Mouse (Mus musculus) midbrain, embryonic 13.5 days (tissue): ENCODE results near the gene Olfr1222. TPM values are rescaled to one million over a fixed set of nuclear protein-coding genes. Genes with fewer than 3 reads are reported as not detected.
"Not testable (repeated sequence)": the region's sequence is repeated elsewhere in the genome, so short reads cannot be mapped to it uniquely, and the experiment has no call there.

Source experiments
- ATAC-seq: fragments of 200-750 bp; cut with Nextera tagmentation; 2 replicates; pipeline ENCODE4 v1.8.0; 2017; ENCODE audit warnings: mild to moderate bottlenecking, moderate TSS enrichment, moderate library complexity
- H3K27ac ChIP-seq: fragments of 300-500 bp; sonication (generic); 2 replicates; pipeline ENCODE4 v1.5.1; 2015; ENCODE audit warnings: inconsistent platforms, mild to moderate bottlenecking, moderate library complexity
- H3K27me3 ChIP-seq: fragments of 300-500 bp; sonication (generic); 2 replicates; pipeline ENCODE4 v1.6.1; 2015; ENCODE audit warnings: mild to moderate bottlenecking, inconsistent platforms
- H3K36me3 ChIP-seq: fragments of 300-500 bp; sonication (generic); 2 replicates; pipeline ENCODE4 v1.6.1; 2015; ENCODE audit warnings: mild to moderate bottlenecking, inconsistent platforms
- H3K4me1 ChIP-seq: fragments of 300-500 bp; sonication (generic); replicated peaks from 2 replicates; pipeline ENCODE4 v1.6.1; 2015; ENCODE audit warnings: inconsistent platforms
- H3K4me2 ChIP-seq: fragments of 300-500 bp; sonication (generic); replicated peaks from 2 replicates; pipeline ENCODE4 v1.6.1; 2015; ENCODE audit warnings: moderate library complexity, mild to moderate bottlenecking, inconsistent platforms
- H3K4me3 ChIP-seq: fragments of 300-500 bp; sonication (generic); replicated peaks from 2 replicates; pipeline ENCODE4 v1.5.1; 2015; ENCODE audit warnings: mild to moderate bottlenecking, inconsistent platforms
- H3K9ac ChIP-seq: fragments of 300-500 bp; sonication (generic); replicated peaks from 2 replicates; pipeline ENCODE4 v1.6.1; 2015; ENCODE audit warnings: mild to moderate bottlenecking, inconsistent platforms
- H3K9me3 ChIP-seq: fragments of 300-500 bp; sonication (generic); 2 replicates; pipeline ENCODE4 v1.6.1; 2016; ENCODE audit warnings: mild to moderate bottlenecking, inconsistent platforms
- WGBS: fragments of 180-500 bp; shearing (Covaris S2); methylation state at CpG from one replicate; pipeline ENCODE4 v1.1.7; 2015; 5-methylcytosine and 5-hydroxymethylcytosine counted together
- polyA plus RNA-seq: library from polyadenylated mRNA; unstranded; fragments of >200 nt; fragmentation: Nextera tagmentation; extraction: Ambion mirVana; gene quantifications from 2 replicates; pipeline ENCODE4 v1.2.1, GENCODE M21; 2015

Olfr1222 gene
- polyA plus RNA-seq, result not detected in 2 replicates

DNA sequence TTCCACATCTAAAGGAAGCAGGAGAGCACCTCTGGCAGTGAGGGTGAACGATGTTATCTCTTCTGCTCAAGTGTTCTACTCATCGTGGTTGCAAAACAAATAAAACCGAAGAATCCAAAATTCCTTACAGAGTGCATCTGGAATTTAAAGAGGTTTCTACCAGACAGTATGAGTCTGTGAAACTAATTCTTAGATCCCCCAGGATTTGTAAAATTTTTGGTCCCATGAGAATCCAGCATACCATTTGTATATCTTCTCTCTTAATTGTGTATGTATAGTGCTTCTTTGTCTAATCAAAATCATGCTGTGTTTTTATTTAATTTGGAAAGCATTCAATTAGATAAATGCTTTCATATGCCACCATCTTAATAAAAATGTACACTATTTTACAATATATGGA is at the start of gene Olfr1222:
TSS of gene Olfr1222 (minus strand) at position 101 of the 400 bp plus-strand sequence.
- no peak within 1 kb of the TSS for H3K4me3 ChIP-seq
- 86% methylated on average over 3 of the region's 3 CpGs for WGBS
- no peak within 1 kb of the TSS for H3K4me2 ChIP-seq
- H3K27me3 ChIP-seq, result no peaks in the 10 kb centered on the region
- no peaks in the 10 kb centered on the region for H3K4me1 ChIP-seq
- no peaks in the 10 kb centered on the region for H3K36me3 ChIP-seq
- no peak within 1 kb of the TSS for H3K27ac ChIP-seq
- no peak within 1 kb of the TSS for H3K9ac ChIP-seq
- H3K9me3 ChIP-seq, result no peaks in the 10 kb centered on the region
- no peak for ATAC-seq

DNA sequence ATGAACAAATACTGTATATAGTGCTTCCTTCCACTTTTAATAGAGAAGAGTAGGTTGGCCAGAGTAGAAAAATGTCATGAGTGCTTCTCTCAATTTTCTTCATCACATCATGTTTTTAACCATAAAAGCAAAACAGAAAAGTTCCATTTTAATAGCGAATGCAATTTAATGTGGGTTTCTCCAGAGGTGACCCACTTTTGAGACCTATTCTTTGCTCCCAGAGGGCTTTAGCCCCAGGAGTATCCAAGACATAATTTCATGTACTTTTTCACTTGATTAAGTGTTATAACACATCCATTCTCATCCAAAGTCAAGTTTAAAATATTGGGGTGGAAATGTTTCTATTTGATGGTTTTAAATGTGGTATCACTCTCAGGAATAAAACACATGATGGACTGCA is 41.7 kb upstream of the Olfr1222 start, which contains the start of gene Olfr1225:
TSS of gene Olfr1225 (minus strand) at position 101 of the 400 bp plus-strand sequence.
- Histone ChIP-seq H3K27me3 (no peaks in the 10 kb centered on the region), H3K9me3 (no peaks in the 10 kb centered on the region), H3K36me3 (no peaks in the 10 kb centered on the region), H3K4me2 (no peak within 1 kb of the TSS), H3K4me1 (no peaks in the 10 kb centered on the region), H3K4me3 (no peak within 1 kb of the TSS), H3K27ac (no peak within 1 kb of the TSS), H3K9ac (no peak within 1 kb of the TSS)
- WGBS, result 93% methylated on average over 1 of the region's 1 CpGs
- ATAC-seq, result no peak

DNA sequence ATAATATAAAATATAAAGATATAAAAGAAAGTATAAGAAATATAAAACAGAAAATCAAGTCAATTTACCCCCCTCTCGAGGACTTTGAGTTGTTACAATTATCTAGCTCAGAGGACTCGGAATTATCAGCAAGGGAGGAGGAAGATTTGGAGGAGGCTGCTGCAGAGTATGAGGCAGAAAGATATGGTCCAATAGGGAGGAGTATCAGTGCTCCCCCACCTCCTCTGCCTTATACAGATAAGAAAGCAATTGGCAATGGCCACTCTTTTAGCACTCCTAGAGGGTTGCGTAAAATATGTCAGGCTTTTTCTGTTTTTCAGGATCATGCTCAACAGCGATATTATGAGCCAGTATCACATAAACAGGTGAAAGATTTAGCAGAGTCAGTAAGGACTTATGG is 31.9 kb upstream of the Olfr1222 start:
- H3K4me1 ChIP-seq, H3K9me3 ChIP-seq, H3K9ac ChIP-seq, ATAC-seq, H3K4me2 ChIP-seq, H3K27me3 ChIP-seq, H3K4me3 ChIP-seq, H3K27ac ChIP-seq, H3K36me3 ChIP-seq: not testable (repeated sequence)
- WGBS, result 95% methylated on average over 4 of the region's 4 CpGs

DNA sequence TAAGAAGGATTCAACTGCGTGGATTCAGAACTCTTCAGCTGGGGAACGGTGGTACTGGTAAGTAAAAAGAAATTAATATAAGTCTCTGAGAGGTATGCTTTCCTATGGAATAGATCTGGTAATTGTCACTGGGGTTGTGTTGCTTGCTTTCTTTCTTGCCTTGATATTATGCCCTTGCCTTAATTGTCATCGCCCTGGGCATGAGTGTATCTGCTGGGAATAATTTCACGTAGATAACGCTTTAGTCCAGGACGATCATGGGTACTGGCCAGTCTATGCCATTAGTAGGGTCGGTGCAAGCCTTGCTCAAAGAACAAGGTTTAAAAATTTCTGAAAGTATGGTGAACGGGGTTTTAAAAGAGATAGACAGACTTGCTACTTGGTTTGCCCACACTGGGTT is 31.1 kb upstream of the Olfr1222 start, which contains the start of gene Olfr1224-ps1:
TSS of gene Olfr1224-ps1 (minus strand) at position 101 of the 400 bp plus-strand sequence.
- H3K9me3 ChIP-seq, H3K27me3 ChIP-seq, H3K4me2 ChIP-seq, H3K4me3 ChIP-seq, H3K4me1 ChIP-seq, H3K36me3 ChIP-seq, H3K9ac ChIP-seq, H3K27ac ChIP-seq, ATAC-seq: not testable (repeated sequence)
- WGBS, result 95% methylated on average over 8 of the region's 8 CpGs

DNA sequence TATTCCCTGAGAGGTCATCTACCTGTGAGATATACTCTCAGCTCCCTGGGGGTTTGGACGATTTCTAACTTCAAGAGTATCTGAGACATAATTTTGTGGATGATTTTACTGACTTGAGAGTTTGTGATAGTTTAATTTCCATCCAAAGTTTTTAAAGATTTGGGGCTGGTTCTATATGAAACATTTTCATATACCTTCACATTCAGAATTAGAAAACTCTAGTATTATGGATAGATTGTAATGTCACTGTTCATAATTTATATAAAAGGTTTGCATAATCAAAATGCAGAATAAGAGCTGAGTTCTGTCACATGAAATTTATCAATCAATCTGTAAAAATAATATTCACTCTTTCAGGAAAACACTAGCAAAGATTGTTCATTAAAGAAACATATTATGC is 18.6 kb upstream of the Olfr1222 start, which contains the start of gene Olfr1223:
TSS of gene Olfr1223 (minus strand) at position 101 of the 400 bp plus-strand sequence.
- Histone ChIP-seq H3K9ac (no peak within 1 kb of the TSS), H3K4me2 (no peak within 1 kb of the TSS), H3K4me1 (no peaks in the 10 kb centered on the region), H3K4me3 (no peak within 1 kb of the TSS), H3K36me3 (no peaks in the 10 kb centered on the region), H3K27ac (no peak within 1 kb of the TSS), H3K27me3 (no peaks in the 10 kb centered on the region), H3K9me3 (no peaks in the 10 kb centered on the region)
- ATAC-seq, result no peak
- WGBS, result 67% methylated on average over 1 of the region's 1 CpGs

DNA sequence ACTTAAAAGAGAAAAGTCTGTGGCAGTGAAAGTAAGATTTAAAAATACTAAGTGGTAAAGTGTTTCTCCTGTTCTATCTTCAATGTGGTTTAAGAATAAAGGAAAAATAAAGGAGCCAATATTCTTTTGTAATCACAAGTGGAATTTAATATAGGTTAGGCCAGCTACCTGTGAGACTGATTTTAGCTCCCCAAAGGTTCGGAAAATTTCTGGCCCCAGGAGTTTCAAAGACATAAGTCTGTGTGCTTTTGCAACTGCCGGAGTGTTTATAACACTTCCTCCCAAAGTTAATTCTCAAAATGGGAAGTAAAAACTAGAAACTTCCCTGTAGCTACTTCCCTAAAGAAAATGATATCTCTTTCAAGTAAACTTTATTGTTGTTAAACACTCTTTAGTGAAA is 15.7 kb downstream of the Olfr1222 start, which contains the start of gene Olfr1221:
TSS of gene Olfr1221 (minus strand) at position 101 of the 400 bp plus-strand sequence.
- Histone ChIP-seq H3K4me3 (no peak within 1 kb of the TSS), H3K4me2 (no peak within 1 kb of the TSS), H3K36me3 (no peaks in the 10 kb centered on the region), H3K27me3 (no peaks in the 10 kb centered on the region), H3K4me1 (no peaks in the 10 kb centered on the region), H3K9me3 (no peaks in the 10 kb centered on the region), H3K27ac (no peak within 1 kb of the TSS), H3K9ac (no peak within 1 kb of the TSS)
- WGBS, result 95% methylated on average over 2 of the region's 2 CpGs
- ATAC-seq, result no peak

DNA sequence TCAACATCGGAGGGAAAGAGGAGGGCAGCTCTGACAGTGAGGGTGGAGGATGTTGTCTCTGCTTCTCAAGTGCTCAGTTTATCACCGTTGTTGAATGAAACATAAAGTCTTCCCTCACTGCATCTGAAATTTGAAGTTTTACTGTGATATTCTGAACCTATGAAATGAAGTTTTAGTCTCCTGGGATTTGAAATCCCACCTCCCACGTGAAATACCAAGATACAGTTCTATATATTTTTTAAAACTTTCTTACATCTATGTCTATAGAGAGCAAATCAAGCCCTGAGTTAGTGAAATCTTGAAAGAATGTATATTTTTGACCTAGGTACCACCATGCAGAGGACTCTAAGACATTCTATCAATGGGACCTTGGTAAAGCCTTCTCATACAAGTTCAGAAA is 26.1 kb downstream of the Olfr1222 start, which contains the start of gene Olfr1220:
TSS of gene Olfr1220 (minus strand) at position 101 of the 400 bp plus-strand sequence.
- H3K27ac ChIP-seq, result no peak within 1 kb of the TSS
- 79% methylated on average over 3 of the region's 3 CpGs for WGBS
- no peak within 1 kb of the TSS for H3K4me2 ChIP-seq
- H3K4me1 ChIP-seq, result no peaks in the 10 kb centered on the region
- H3K4me3 ChIP-seq, result no peak within 1 kb of the TSS
- no peak within 1 kb of the TSS for H3K9ac ChIP-seq
- peaks cover 4% of the 10 kb centered on the region; the same call in 1 of the 2 replicates for H3K9me3 ChIP-seq
- no peaks in the 10 kb centered on the region for H3K36me3 ChIP-seq
- no peak for ATAC-seq
- no peaks in the 10 kb centered on the region for H3K27me3 ChIP-seq

DNA sequence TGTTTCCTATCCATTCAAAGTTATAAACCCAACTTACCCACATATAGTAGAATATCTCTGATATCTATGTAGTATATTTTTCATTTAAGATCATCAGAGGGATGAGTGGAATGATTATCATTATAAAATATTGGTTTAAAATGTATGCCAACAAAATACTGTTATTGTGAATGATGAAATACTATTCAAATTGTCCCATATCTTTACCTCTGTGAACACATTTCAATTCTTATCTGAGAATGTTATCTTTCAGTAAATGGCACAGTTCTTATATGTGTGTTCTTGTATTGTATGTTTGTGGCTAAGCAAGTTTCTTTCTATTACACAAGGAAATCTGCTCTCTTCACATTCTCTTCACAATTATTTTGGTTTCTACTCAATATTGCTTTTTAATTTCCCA is 27.2 kb downstream of the Olfr1222 start:
- no peak overlapping the region for H3K27ac ChIP-seq
- peaks cover 4% of the 10 kb centered on the region; the same call in 1 of the 2 replicates for H3K9me3 ChIP-seq
- no peaks in the 10 kb centered on the region for H3K27me3 ChIP-seq
- no peak overlapping the region for H3K4me3 ChIP-seq
- ATAC-seq, result no peak
- H3K9ac ChIP-seq, result no peak overlapping the region
- H3K4me1 ChIP-seq, result no peaks in the 10 kb centered on the region
- no peaks in the 10 kb centered on the region for H3K36me3 ChIP-seq
- no peak overlapping the region for H3K4me2 ChIP-seq

DNA sequence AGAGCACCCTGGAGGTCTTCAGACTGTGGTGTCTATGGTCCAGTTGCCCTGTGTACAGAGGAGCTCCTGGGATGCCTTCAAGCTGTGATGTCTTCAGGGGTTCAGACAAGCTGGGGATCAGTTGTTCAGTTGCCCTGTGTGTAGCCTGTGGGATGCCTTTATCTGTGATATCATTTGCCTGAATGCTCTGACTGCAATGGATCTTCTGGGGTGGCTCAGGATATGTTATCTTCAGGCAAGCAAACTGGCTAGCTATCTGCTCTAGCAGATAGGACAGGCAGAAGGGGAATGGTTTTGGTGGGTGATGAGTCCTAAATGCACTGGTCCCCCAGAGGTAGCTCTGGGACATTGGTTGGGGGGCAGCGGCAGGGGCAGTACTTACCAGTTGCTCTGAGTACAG is 39.0 kb downstream of the Olfr1222 start:
- 93% methylated on average over 1 of the region's 1 CpGs for WGBS
- Histone ChIP-seq H3K9ac (no peak overlapping the region), H3K9me3 (no peaks in the 10 kb centered on the region), H3K4me3 (no peak overlapping the region), H3K27ac (no peak overlapping the region), H3K4me1 (no peaks in the 10 kb centered on the region), H3K4me2 (no peak overlapping the region), H3K36me3 (no peaks in the 10 kb centered on the region), H3K27me3 (no peaks in the 10 kb centered on the region)
- ATAC-seq, result no peak

DNA sequence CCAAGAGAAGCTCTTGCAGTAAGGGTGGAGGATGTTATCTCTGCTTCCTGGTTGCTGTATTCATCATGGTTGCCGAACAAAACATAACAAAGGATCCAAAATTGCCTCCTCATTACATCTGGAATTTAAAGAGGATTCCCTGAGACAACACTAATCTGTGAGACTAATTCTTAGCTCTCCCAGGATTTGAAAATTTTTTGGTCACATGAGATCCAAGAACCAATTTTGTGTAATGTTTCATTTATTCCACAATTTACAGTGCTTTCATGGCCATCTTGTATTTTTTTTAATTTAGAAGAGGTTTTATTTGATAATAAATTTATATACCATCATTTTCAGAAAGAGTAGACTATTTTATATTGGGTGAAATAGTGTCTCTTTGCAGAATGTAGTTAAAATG is 49.4 kb downstream of the Olfr1222 start, which contains the start of gene Olfr1219:
TSS of gene Olfr1219 (minus strand) at position 101 of the 400 bp plus-strand sequence.
- Histone ChIP-seq H3K27me3 (no peaks in the 10 kb centered on the region), H3K36me3 (no peaks in the 10 kb centered on the region), H3K4me2 (no peak within 1 kb of the TSS), H3K4me3 (no peak within 1 kb of the TSS), H3K9ac (no peak within 1 kb of the TSS), H3K4me1 (no peaks in the 10 kb centered on the region), H3K9me3 (no peaks in the 10 kb centered on the region), H3K27ac (no peak within 1 kb of the TSS)
- 69% methylated on average over 1 of the region's 1 CpGs for WGBS
- no peak for ATAC-seq

DNA sequence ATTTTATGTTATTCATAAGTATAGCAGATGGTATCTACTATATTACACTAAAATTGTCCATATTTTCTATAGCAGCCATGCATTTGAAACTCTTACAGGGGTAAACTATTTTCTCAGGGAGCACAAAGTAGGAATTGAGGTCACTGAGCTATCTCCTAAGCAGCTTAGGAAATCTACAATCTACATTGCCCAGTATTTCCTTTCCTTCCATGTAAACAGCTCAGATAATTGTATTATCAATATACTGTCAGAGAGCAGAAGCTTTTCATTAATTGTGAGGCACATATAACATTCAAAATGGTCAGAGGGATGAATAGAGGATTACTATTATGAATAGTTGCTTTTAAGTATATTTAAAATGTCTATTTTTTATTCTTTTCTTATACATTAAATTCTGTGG is 51.4 kb downstream of the Olfr1222 start:
- Histone ChIP-seq H3K27me3 (no peaks in the 10 kb centered on the region), H3K9ac (no peak overlapping the region), H3K36me3 (no peaks in the 10 kb centered on the region), H3K27ac (no peak overlapping the region), H3K4me2 (no peak overlapping the region), H3K4me3 (no peak overlapping the region), H3K9me3 (no peaks in the 10 kb centered on the region), H3K4me1 (no peaks in the 10 kb centered on the region)
- ATAC-seq, result no peak
